Mouse (Mus musculus): Measurements from ENCODE around the gene Pacsin2.
"Not testable (repeated sequence)": the region's sequence is repeated elsewhere in the genome, so short reads cannot be mapped to it uniquely, and the experiment has no call there.

- not testable (repeated sequence) for TF ChIP-seq POLR2A (IDR thresholded peaks at IDR 0.05; ENCODE audit: extremely low read depth, insufficient read depth, low read length); CTCF (IDR thresholded peaks at IDR 0.05; ENCODE audit: low read depth, low read length)
Measured at GRCm38 (mm10) chr15:83462349-83462748, 2.1 kb downstream of the Pacsin2 start.
